Mouse (Mus musculus) ES-Bruce4 (cell line): Measurements from ENCODE around the gene Mag. TPM values are rescaled to one million over a fixed set of nuclear protein-coding genes. Genes with fewer than 3 reads are reported as not detected.

Experiments
- H3K27ac ChIP-seq: 2 replicates; pipeline ENCODE4 v1.5.1; 2012; ENCODE audit warnings: low read length, inconsistent platforms; ENCODE audit not compliant: insufficient read depth
- H3K27me3 ChIP-seq: 2 replicates; pipeline ENCODE4 v1.6.1; 2012; ENCODE audit warnings: mild to moderate bottlenecking, low read length, inconsistent platforms; ENCODE audit not compliant: control insufficient read depth, poor library complexity, insufficient read depth, severe bottlenecking
- H3K36me3 ChIP-seq: 2 replicates; pipeline ENCODE4 v1.6.1; 2012; ENCODE audit warnings: inconsistent platforms, mild to moderate bottlenecking, low read length, moderate library complexity; ENCODE audit not compliant: control insufficient read depth, poor library complexity, insufficient read depth, severe bottlenecking
- H3K4me1 ChIP-seq: one replicate; pipeline ENCODE4 v1.8.1; 2011; ENCODE audit warnings: low read length; ENCODE audit not compliant: control insufficient read depth, insufficient read depth
- H3K4me3 ChIP-seq: 2 replicates; pipeline ENCODE4 v1.5.1; 2011; ENCODE audit warnings: low read depth, mild to moderate bottlenecking, low read length
- H3K9ac ChIP-seq: 2 replicates; pipeline ENCODE4 v1.6.1; 2012; ENCODE audit warnings: low read depth, mild to moderate bottlenecking, inconsistent platforms; ENCODE audit not compliant: poor library complexity, severe bottlenecking
- H3K9me3 ChIP-seq: replicated peaks from 2 replicates; pipeline ENCODE4 v1.6.1; 2012; ENCODE audit warnings: mild to moderate bottlenecking, low read length, inconsistent platforms; ENCODE audit not compliant: control insufficient read depth, poor library complexity, insufficient read depth, severe bottlenecking
- CTCF ChIP-seq: IDR thresholded peaks from one replicate; pipeline ENCODE4 v1.8.1; 2011; ENCODE audit warnings: low read depth, low read length
- EP300 ChIP-seq: IDR thresholded peaks from 2 replicates; pipeline ENCODE4 v1.6.1; 2011; ENCODE audit warnings: low read depth, low read length; ENCODE audit not compliant: insufficient read depth
- POLR2A ChIP-seq: IDR thresholded peaks from one replicate; pipeline ENCODE4 v1.8.1; 2011; ENCODE audit warnings: low read length; ENCODE audit not compliant: insufficient read depth
- polyA plus RNA-seq: library from polyadenylated mRNA; stranded (reverse); fragments of >200 nt; gene quantifications from 2 replicates; pipeline ENCODE4 v1.2.4, GENCODE M21; 2011; ENCODE audit warnings: low read depth; ENCODE audit not compliant: missing spikeins, insufficient read depth, insufficient read length

Mag gene
- polyA plus RNA-seq, 1 experiment: 0.85 TPM

DNA sequence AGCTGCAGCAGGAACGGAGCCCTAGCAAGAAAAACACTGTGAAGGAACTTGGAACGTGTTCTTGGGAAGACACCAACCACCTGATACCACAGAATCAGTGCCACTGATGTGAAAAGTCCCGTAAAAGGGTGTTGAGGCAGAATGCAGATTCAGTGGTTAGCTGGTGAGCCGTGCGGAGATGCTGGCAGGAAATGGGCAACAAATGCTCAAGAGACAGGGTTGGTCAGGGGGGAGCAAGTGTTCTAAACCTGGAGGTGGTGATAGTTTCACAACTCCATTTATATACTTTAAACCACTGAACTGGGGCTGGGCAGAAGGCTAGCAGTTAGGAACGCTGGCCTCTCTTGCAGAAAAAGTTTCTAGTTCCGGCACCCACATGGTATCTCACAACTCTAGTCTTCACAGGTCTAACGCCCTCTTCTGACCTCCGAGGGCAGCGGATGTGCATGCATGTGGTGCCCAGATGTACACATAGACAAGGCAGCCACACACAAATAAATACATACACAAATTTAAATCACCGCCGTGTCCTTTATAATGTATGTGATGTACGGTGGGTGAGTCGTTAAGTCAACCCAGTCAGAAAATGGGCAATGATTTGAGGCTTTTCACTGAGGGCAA, 27.0 kb downstream of the Mag start:
- Histone ChIP-seq H3K27me3 (no peaks in the 10 kb centered on the region), H3K9me3 (no peaks in the 10 kb centered on the region), H3K36me3 (no peaks in the 10 kb centered on the region), H3K9ac (no peak overlapping the region), H3K4me1 (no peaks in the 10 kb centered on the region), H3K4me3 (no peak overlapping the region), H3K27ac (no peak overlapping the region)
- TF ChIP-seq EP300: no peak
- TF ChIP-seq CTCF: no peak
- TF ChIP-seq POLR2A: no peak

DNA sequence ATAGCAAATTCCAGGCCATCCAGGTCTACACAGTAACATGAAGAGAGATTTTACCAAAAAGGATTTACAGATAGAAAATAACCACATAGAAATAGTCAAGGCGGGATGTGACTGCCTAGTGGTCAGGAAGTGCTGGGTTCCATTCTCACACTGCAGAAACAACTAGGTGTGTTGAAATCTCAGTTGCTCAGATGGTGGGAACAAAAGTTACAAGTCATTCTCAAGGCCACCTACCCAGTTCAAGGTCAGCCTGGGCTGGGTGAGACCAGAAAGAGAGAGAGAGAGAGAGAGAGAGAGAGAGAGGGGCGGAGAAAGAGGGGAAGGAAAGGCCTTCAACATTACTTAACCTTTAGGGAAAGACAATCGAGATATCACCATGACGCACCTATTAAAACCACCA, 27.8 kb downstream of the Mag start:
- no peak for TF ChIP-seq EP300
- TF ChIP-seq POLR2A: no peak
- no peak for TF ChIP-seq CTCF
- H3K9ac ChIP-seq: no peak overlapping the region

DNA sequence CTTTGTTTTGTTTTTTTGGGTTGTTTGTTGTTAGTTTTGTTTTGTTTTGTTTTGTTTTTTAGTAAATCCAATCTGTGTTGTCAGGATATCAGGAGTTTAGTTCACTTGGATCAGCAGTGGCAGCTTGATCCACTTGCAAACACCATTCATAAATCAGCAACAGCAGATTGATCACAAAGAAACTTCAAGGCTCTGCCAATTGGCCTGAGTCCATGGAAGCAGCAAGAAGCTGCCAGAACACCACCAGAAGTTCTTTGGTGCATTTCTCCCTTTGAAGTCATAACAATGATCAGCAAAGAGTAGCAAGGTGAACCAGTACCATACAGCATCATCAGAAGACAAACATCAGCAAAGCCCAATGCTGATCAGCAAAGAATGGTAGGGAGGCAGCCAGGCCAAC, 30.6 kb downstream of the Mag start:
- H3K4me3 ChIP-seq: no peak overlapping the region
- H3K4me1 ChIP-seq: no peaks in the 10 kb centered on the region
- TF ChIP-seq CTCF (no peak), POLR2A (no peak), EP300 (no peak)
- no peaks in the 10 kb centered on the region for H3K27me3 ChIP-seq
- H3K9ac ChIP-seq: no peak overlapping the region
- no peaks in the 10 kb centered on the region for H3K36me3 ChIP-seq
- H3K27ac ChIP-seq: no peak overlapping the region
- H3K9me3 ChIP-seq: no peaks in the 10 kb centered on the region

More for the DNA sequence above, 27.8 kb downstream of the Mag start:
- no peaks in the 10 kb centered on the region for H3K27me3 ChIP-seq
- H3K4me1 ChIP-seq: no peaks in the 10 kb centered on the region
- no peak overlapping the region for H3K4me3 ChIP-seq
- no peaks in the 10 kb centered on the region for H3K36me3 ChIP-seq
- H3K27ac ChIP-seq: no peak overlapping the region
- H3K9me3 ChIP-seq: no peaks in the 10 kb centered on the region

DNA sequence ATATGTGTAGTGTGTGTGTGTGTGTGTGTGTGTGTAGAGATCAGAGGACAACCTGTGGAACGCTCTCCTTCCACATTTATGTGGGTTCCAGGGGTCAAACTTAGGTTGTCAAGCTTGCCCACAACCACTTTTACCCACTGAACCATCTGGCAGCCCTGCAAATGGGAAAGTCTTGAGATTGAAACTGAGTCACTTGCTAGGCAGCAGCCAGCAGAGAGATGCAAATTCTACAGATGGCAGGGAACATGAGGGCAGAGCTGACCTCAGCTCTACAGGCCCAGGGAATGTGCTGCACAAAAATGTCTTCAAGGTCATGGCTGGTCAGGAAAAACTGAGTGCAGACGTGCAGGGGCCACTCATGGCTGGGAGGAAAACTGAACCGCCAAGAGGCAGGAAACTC, 33.3 kb downstream of the Mag start:
- H3K9ac ChIP-seq: no peak overlapping the region
- H3K36me3 ChIP-seq: no peaks in the 10 kb centered on the region
- no peaks in the 10 kb centered on the region for H3K9me3 ChIP-seq
- no peak overlapping the region for H3K27ac ChIP-seq
- no peak overlapping the region for H3K4me3 ChIP-seq
- TF ChIP-seq POLR2A: no peak
- no peak for TF ChIP-seq CTCF
- TF ChIP-seq EP300: no peak
- no peaks in the 10 kb centered on the region for H3K27me3 ChIP-seq
- H3K4me1 ChIP-seq: no peaks in the 10 kb centered on the region

DNA sequence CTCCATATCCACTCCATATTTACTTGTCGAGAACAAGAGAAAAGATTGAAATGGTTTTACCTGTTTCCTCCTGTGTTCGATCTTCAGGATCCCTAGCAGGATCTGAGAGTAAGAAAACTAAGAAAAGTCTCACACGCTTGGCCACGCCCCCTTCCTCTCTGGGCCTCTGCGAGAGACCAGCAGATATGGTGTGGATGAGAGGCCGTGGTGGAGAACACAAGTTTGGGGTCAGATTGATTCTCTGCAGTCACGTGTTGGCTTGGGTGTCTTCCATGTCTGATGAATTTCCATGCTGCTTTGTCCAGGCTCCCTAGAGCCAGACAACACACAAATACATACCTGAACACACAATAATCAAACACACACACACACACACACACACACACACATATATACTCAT, 34.5 kb downstream of the Mag start, which contains the start of gene Cd22:
TSS of gene Cd22 (minus strand) at position 167 of the 400 bp plus-strand sequence.
- Histone ChIP-seq H3K27me3 (no peaks in the 10 kb centered on the region), H3K9me3 (no peaks in the 10 kb centered on the region), H3K9ac (no peak within 1 kb of the TSS), H3K4me1 (no peaks in the 10 kb centered on the region), H3K4me3 (no peak within 1 kb of the TSS), H3K36me3 (no peaks in the 10 kb centered on the region), H3K27ac (no peak within 1 kb of the TSS)
- TF ChIP-seq POLR2A (no peak), CTCF (no peak), EP300 (no peak)

DNA sequence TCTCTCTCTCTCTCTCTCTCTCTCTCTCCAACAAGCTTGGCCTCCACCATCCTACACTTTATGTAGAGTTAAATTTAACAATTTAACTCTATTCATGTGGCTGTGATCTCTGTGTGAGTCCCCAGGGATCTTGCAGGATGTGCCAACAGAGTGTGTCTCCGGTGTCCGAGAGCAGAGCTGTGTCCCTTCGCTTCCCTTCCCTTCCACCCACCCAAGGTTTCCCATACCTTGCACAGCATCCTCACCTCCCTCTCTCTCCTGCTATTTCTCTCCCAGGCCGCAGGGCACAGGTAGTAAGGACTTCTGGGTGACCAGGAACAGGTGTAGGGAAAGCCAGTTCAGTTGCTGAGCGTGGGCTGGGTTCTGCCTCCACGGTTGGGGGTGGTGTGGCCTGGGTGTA, 35.7 kb downstream of the Mag start:
- H3K9ac ChIP-seq: no peak overlapping the region
- TF ChIP-seq EP300 (no peak), CTCF (no peak), POLR2A (no peak)
- H3K36me3 ChIP-seq: no peaks in the 10 kb centered on the region
- no peaks in the 10 kb centered on the region for H3K4me1 ChIP-seq
- no peak overlapping the region for H3K27ac ChIP-seq
- no peaks in the 10 kb centered on the region for H3K9me3 ChIP-seq
- H3K4me3 ChIP-seq: no peak overlapping the region
- H3K27me3 ChIP-seq: no peaks in the 10 kb centered on the region
